Mouse (Mus musculus) thymus, postnatal 4 days (tissue): ENCODE measurements around the gene Rubcnl.

Experiments used
- DNase-seq: peaks from one replicate; pipeline ENCODE4 v3.0.0; 2021

Gene Rubcnl

DNA sequence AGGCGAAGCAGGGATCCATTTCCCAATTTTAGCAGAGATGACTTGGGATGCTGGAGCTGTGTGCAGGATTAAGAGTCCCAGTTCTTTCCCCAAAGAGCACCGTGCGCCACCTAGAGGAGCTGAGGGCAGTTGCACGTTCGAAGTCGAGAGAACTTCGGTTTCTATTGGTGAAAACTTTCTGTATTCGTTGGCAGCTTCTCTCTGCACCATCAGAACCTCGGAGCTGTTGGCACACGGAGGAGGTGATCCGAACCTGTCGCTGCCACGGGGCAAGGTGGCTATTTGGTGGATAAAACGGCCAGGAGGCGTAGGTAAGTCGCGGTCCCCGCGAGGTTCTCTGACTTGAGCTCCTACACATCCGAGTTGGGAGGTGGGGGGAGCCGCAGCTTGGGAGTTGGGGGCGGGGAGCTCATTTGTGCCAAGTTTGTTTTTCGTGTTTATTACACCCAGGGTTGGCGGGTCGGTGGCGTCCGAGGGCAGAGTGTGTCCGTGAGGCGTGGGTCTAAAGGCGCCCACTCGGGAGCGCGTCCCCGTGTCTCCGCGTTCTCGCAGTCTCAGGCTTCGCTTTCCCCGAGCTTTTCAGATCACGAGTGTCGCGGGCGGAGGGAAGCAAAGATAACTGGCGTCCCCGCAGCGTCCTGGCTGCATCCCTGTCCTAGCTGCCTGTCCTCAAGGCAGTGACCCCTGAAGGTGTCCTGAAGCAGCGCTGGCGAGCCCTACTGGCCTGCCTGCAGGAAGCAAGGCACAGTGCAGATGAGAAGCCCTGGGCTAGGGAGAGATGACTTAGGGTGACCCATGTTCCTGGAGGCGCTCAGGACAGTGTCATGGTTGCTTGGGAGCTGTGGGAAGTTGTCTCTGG lies at the start of gene Rubcnl:
Gene Rubcnl, plus strand, starts transcription at position 172 of the 859 bp plus-strand sequence.
- peak; percentile 84 for DNase-seq

DNA sequence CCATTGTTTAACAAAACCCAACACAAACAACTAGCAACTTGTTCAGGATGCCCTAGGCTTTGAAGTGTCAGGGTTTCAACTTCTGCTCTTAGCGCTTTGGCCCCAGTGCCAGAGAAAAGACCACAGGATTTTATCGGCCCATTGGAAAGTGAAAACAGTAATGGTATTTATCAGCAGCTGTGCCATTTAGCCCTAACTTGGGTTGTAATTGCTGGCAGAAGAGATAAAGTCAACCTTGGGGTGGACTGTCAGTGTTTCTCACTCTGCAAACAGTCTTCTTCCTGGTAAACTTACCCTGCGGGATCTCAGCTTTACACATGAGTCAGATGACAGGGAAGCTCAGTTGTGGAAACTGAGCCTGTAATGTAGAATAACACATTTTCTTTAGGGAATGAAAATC lies 43.6 kb upstream of the Rubcnl start:
- DNase-seq = no peak

DNA sequence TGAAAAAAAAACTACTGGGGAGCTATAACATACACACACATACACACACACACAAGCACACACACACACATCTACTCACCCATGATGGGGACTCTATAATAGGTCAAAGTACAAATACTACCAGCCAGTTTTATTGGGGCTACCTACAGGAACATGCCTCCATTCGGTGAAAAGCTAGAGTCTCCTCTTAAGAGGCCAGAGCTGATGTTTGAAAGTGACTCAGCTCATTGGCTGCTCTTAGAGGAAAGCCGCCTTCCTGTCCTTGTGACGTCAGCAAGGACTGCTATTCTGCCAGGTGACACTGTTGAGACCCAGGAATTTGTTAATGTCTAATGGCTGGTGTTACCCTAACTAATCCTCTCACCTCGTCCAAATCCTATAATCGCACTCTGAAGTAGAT lies 43.1 kb upstream of the Rubcnl start:
- DNase-seq = no peak

DNA sequence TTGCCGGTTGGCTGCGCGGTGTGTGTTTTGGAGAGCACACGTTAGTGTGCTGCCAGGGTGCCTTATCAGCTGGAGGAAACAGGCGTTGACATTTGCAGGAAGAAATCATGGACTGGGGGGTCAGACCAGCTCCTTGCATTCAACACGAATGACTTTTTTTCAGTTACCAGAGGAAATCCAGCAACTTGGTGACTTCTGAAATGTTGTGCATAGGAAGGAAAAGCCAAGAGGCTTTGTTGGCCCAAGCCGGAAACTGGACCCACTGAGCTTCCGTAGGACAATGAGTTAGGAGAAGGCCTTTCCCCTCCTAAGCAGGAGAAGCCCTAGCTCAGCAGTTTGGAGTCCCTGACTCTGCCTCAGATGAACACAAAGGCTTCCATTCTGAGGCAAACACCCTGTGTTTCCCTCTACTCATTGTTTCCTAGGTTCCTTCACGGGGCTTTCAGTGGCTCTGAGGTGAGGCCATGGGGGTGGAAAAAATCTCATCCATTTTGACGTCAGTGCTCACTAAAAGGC lies 41.6 kb upstream of the Rubcnl start:
- no peak for DNase-seq

DNA sequence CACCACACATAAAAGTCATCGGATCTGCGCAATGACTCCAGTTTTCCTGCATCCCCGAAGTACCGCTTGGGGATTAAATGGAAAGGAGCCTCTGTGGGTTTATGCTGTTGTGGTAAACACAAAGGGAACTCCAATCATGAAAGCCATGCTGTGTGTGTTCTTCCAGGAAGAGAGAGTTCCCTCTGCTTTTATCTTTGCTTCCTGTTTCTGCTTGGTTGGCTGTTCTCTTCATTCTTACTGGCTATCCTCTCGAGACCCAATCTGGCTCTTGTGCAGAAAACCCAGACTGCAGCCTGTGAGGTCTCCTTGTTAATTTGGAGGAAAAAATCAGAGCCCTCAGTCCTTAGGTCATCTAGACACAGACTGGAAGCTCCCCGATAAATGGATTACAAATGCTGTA lies 38.9 kb upstream of the Rubcnl start:
- no peak for DNase-seq

DNA sequence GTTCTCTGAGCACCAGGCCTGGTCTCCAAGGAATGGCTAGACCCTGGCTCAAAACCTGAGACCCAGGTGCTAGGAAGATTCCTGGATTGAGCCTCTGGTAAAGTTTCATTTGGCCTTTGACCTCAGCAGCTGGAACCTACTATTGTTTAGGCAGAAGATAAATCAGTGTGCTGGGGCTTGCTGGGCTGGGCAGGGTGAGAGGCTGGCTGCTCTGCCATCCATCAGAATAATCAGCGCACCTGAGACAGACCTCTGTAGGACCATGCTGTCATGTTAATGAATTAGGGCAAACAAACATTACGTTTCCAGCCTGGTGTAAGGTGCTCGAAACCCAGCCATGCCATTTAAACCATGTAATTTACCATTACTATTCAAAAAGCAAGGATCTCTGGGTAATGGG lies 34.8 kb upstream of the Rubcnl start:
- no peak for DNase-seq

DNA sequence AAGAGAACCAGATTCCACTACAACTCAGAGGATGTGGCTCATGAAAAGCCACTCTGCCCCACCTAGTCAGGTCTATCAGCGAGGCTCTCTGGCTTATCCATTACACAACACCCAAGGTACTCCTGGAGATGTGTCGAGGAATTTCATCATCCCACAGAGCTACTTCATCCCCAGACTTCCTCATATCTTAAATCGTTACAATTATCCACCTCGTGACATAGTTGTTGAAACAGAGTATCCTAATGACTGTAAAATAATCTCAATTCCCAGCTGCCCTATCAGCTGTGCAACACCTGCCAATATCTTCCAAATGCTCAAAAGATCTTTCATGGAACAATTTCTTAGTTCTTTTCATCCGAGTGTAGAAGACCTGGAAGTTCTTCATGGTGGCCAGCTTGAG lies 32.7 kb upstream of the Rubcnl start:
- no peak for DNase-seq

DNA sequence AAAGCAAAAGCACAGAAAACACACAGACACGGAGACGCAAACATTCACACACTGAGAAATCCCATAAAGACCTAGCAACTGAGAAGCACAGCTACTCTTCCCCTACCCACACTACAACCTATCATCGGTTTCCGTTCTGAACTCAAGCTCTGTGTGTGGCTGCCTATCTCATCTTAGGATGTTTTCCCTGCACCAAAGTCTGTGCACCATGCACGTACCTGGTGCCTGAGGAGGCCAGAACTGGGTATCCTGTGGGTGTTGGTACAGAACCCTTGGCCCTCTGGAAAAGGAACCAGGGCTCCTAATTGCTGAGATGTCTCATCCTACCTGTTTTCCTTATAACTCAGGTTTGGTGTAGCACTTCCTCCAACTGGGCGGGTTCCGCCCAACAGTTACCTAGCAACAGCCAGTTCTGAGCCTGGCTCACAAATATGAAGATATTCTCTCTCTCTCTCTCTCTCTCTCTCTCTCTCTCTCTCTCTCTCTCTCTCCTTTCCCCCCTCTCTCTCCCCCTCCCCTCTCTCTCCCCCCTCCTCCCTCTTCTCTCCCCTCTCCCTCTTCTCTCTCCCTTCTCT lies 30.9 kb upstream of the Rubcnl start:
- peak; percentile 53 for DNase-seq

DNA sequence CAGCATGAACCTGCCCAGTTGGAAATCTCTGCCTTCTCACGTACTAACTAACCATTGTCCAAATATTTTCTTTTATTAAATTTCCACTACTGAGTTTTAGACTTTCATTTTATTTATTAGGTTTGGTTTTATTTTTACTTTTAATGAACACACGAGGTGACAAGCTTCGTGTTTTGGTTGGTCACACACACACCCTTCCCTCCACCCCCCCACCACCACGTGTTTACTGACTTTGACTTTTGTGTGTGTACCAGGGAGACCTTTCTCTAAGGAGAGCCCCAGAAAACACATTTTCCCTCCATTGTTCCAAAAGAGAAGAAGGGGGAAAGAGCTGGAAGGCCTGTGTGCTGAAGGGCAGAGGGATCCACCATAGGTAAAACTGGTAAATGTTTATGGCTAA lies 30.2 kb upstream of the Rubcnl start:
- no peak for DNase-seq

DNA sequence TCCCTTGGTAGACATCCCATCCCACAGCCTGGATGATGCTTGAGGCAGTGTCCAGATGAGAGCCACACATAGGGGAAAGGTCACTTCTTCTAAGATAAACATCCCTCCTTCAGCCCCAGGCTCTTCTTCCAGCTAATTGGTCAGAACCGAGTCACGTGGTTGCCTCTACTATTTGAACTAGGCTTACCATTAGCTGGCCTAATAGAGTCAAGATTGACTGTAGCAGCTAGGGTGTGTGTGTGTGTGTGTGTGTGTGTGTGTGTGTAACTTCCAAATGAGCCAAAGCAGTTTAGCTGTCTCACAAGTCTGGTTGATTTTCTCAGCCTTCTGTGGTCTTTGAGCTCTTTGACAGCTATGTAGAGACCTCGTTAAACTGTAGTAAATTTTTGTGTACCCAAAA lies 29.3 kb upstream of the Rubcnl start:
- DNase-seq = no peak

DNA sequence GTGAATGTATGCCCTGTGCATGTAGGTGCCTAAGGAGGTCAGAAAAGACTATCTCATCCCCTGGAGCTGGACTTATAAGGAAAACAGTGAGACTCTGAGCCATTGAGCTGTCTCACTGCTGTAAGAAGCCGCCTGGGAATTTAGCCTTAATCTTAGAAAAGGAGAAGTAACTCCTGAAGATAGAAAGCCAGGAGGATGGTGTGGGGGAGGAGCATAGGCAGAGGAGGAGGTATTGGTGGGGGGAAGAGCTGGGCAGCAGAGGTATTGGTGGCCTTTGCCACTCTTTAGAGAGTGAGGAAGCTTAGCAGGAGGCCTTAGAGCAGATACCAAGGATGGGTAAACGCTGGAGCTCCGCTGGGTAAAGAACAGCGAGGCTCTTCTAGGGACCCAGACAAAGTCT lies 26.5 kb upstream of the Rubcnl start:
- no peak for DNase-seq

DNA sequence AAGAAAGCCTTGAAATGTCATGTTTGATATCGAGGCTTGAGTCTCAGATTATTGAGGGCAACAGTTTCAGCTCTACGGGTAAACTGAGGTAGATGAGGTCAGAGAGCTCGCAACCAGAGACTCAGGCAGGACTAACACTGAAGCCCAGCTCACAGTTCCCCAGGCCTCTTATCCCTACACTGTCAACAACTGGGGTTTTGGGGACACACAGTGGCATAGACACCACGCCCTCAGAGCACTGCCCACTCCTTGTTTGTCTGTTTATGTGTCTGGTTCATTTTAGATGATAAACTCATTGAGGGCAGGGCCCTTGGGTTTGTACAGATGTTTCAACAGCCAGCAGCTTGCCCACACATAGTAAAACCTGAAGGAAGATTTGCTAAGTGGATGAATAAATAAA lies 25.9 kb upstream of the Rubcnl start:
- no peak for DNase-seq

DNA sequence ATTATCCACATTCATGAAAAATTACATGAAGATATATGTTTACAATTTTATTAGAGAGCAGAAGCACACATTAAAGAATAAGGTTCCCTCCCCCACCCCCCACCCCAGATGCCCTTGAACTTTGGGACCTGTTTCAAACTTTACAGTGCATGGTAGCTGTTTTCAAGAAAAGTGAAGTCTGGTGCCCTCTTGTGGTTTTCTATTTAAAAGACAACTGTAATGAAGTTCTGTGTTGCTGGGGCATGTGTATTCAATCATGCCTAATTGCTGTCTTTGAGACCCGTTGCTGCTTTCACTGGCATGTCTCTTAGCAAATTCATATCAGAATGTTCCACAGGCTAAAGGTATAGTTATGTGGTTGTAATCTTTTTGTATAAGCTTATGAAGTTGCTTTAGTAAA lies 25.3 kb upstream of the Rubcnl start:
- no peak for DNase-seq

DNA sequence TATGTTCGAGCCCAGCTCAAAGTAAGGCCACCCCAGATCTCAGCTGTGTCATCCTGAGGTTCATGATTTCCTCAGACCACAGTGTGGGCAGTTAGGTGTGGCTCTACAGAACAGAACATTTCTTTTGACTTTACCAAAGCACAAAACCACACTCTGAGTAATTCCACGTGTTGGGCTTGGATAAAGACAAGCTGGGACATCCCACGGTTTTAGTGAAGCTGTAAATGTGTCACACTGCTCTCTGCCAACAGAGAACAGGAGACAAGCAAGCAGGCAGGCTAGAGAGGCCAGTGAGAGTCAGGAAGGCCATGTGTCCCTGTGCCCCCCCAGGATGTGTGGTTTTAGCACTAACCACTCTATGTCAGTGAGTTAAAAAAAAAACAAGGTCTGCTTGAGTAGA lies 19.3 kb upstream of the Rubcnl start:
- DNase-seq = no peak

DNA sequence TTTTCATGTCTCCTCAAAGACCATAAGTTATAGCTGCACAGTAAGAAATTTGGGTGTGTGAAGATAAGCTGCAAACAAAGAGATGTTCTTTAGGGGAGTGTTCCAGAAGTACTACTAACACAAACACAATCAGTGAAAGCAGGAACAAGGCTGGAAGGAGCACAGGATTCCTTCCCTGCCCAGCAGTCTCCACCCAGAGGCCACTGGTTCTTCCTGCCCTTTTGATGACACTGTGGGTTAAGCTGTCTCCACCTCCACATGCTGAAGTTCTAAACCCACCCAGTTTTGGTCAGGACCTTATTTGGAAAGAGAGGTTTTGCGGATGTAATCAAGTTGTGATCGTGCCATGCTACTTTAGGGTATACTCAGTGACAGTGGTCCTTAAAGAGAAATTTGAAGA lies 18.8 kb upstream of the Rubcnl start:
- no peak for DNase-seq

DNA sequence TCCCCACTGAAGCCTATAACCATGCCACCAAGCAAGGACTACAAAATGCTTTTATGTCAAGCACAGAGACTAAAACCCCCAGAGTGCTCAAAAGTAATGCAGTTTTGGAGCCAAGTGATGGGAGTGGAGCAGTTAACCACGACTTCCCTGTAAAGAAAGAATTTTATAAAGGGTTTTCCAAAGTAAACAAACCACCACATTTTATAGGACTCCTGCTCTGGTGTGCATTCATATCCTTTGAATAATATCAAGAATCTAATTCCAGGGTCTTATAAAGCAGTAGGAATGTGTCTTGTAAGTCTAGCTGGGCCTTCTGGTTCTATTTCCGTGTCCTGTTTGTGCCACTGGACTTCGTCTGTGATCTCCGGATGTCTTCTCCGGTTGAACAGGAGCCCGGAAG lies 14.5 kb upstream of the Rubcnl start:
- no peak for DNase-seq

DNA sequence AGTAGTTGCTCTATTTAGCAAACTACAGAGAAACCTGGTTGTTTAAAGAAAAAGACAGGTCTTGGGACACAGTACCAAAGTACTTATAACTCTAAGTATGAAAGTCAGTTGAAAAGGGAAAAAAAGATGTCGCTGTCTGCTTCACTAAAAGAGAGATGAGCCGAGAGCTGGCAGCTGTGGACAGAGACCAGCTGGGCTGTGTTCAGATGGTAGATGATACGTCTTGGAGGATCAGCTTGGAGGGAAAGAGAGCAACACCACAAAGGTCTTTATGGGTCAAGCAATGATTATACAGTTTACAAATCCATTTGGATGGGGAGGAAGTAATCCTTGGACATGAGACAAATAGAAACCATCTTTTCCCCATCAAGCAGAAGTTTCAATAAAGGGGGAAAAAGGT lies 12.5 kb upstream of the Rubcnl start:
- DNase-seq = no peak

DNA sequence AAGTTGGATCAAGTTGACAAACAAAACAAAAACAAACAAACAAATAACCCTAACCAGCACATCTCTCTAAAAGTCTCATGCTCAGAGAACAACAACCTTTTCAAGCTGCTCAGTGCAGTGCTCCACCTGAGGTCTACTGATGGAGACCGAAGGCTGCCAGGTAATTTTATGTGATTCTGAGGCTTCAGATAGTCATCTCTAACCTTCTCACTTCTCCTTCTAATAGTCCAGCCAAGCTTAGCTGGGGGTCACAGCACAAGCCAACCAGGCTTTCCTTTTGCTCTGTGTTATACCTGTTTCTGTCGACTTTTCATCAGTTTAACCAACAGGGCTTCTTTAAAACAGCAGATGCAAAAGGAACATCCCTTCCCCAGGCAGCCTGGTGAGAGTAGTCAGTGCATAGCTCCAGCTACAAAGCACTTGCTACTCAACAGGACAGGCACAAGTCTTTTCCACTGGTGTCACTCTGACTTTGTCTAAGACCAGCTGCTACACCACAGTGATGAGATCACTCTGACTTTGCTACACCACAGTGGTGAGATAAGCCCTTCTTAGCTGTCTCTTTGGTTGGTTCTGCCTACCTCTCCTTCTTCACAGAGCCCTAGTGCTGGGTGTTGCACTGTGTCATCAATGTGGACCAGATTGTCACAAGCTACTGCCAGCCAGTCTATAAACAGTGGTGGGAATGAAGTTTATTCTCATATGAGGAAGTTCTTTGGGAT lies 10.2 kb upstream of the Rubcnl start:
- DNase-seq = no peak

DNA sequence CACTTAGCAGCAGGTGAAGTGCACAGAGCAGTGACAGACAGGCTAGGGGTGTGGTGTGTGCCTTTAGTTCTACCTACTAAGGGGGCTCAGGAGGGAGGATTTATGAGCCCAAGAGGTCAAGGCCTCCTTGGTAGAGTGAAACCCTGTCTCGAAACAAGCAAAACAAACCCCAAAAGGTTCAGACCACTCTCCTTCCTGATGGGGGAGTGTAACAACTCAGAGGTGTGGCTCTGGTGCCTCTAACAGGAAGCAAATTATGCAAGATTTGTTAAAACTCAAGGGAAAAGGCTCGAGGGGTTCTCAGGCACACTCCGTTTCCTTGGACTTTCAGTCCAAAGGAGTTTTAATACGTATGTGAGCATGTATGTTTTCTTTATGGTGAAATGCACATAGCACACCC lies 5.5 kb upstream of the Rubcnl start:
- DNase-seq = no peak

DNA sequence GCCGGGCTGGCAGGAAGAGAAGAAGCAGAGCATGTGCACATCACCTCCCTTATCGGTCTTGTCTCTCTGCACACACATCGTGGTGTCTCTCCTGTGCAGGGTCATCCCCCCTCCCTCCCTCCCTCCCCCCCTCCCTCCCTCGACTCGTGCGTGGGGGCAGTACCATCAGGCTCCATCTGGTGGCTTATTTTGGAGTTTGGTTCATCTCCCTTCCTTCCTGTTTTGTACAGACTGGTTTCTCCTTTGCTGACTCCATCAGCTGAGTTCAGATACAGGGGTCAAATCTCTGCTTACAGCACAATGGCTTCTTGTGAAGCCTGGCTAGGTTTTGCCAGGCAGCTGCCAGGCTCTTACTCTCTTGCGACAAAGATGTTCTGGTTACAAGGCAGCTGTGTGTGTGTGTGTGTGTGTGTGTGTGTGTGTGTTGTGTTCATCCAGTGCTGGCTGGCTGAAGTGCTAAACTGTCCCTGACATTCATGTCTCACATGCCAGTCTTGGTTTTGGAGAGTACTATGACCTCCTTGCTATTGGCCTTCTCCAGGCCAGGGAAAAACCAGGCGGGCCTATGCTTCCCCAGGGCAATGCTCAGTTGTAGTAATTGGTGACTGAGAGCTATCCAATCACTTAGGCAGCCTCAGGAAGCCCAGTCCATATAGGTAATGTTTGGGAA lies 4.7 kb upstream of the Rubcnl start:
- peak; percentile 19 for DNase-seq

DNA sequence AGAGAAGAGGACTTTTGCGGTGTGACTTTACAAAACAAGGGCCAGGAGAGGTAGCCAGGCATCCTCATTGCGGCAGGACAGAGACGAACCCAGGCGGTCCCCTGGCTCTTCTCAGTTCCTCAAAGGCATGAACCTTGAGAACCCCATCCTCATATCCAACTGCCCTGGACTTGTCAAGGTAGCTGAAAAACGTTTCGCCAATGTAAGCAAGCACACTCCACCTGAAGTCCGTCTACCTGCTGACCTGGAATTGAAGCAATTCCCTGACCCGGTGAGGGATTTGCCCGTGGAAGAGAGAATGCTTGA lies 841 bp downstream of the Rubcnl start:
- no peak for DNase-seq

DNA sequence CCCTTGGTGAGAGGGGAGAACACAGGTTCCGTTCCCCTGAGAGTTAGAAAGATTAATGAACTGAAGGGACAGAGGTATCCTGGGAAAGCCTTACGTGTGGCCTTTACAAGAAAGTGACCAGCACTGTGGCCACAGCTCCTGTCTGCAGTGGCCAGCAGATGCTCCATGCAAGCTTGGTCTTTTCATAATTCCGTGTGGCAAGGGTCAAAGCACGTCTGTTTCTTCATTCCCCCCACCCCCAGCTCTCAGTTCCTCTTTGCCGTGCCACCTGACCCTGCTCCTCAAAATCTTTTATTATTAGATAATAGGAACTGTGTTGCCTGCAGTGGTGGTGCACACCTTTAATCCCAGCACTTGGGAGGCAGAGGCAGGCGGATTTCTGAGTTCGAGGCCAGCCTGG lies 1.4 kb downstream of the Rubcnl start:
- DNase-seq = no peak
